Comparison of ENCODE assay signal across 17 mouse cellular contexts in genomic region chr2:68269646-68270045, GRCm38 (mm10).
"Had no signal": no experiment of that assay in that cellular context is flagged by ENCODE, and none has a peak within 500 bp of the region (broad histone marks: within the 10 kb centered on the region; RNA-seq: fewer than 3 reads in every experiment).

No protein-coding gene starts in this region.

- H3K9ac ChIP-seq: neural tube, embryonic 12.5 days; neural tube, embryonic 13.5 days; neural tube, embryonic 15.5 days; stomach, embryonic 15.5 days had no signal

- H3K4me2 ChIP-seq: neural tube, embryonic 12.5 days; neural tube, embryonic 13.5 days; neural tube, embryonic 15.5 days; stomach, embryonic 15.5 days had no signal

- H3K27ac ChIP-seq: neural tube, embryonic 12.5 days; neural tube, embryonic 13.5 days; neural tube, embryonic 15.5 days; stomach, embryonic 15.5 days; stomach, postnatal 0 days had no signal

- H3K27me3 ChIP-seq: neural tube, embryonic 12.5 days; neural tube, embryonic 13.5 days; neural tube, embryonic 15.5 days; stomach, embryonic 15.5 days had no signal

- DNase-seq: retina, postnatal 1 day; right cerebral cortex, adult 18-20 months; right cerebral cortex, postnatal 14 days; right cerebral cortex, postnatal 25 days; right cerebral cortex, postnatal 4 days; spleen, adult 18-20 months; thymus, adult 18-20 months; thymus, adult 2 months; thymus, postnatal 14 days; thymus, postnatal 25 days; thymus, postnatal 36 days; thymus, postnatal 4 days had no signal

- H3K9me3 ChIP-seq: neural tube, embryonic 12.5 days; neural tube, embryonic 13.5 days; neural tube, embryonic 15.5 days; stomach, embryonic 15.5 days had no signal

- H3K4me1 ChIP-seq: neural tube, embryonic 12.5 days; neural tube, embryonic 15.5 days; stomach, embryonic 15.5 days had no signal

- H3K4me3 ChIP-seq: neural tube, embryonic 12.5 days; neural tube, embryonic 13.5 days; neural tube, embryonic 15.5 days; stomach, embryonic 15.5 days had no signal

- H3K36me3 ChIP-seq: neural tube, embryonic 15.5 days had no signal
